Mouse (Mus musculus): ENCODE measurements around the gene Nccrp1. TPM values are rescaled to one million over a fixed set of nuclear protein-coding genes. Genes with fewer than 3 reads are reported as not detected.

Gene Nccrp1
- polyA plus RNA-seq (2012; rRNA removed), result not detected in 2 replicates

GRCm38 (mm10) chr7:28547154-28547553, at the start of gene Nccrp1:
Gene Nccrp1, minus strand, starts transcription at chr7:28547254.

GRCm38 (mm10) chr7:28540526-28540925, 6.5 kb downstream of the Nccrp1 start, which contains the start of gene Sycn:
Gene Sycn, plus strand, starts transcription at chr7:28540885.

GRCm38 (mm10) chr7:28522536-28522935, 24.5 kb downstream of the Nccrp1 start, which contains the start of gene Ifnl3:
Gene Ifnl3, plus strand, starts transcription at chr7:28522836.

GRCm38 (mm10) chr7:28510405-28510974, 36.6 kb downstream of the Nccrp1 start, which contains the start of gene Ifnl2:
Gene Ifnl2, minus strand, starts transcription at chr7:28510455.

Other genes with a start within 250 kb of the Nccrp1 start
- 0.02 and 0.06 TPM in 2 replicates for gene Dll3, start 245.0 kb downstream of the Nccrp1 start, polyA plus RNA-seq (2012; rRNA removed)
- gene Timm50, start 235.2 kb downstream of the Nccrp1 start, polyA plus RNA-seq (2012; rRNA removed), result 44.7 and 49.9 TPM in 2 replicates
- 28.8 and 30.6 TPM in 2 replicates for gene Supt5, start 208.5 kb downstream of the Nccrp1 start, polyA plus RNA-seq (2012; rRNA removed)
- gene Rps16, start 196.6 kb downstream of the Nccrp1 start, polyA plus RNA-seq (2012; rRNA removed), result 1,090 and 1,213 TPM in 2 replicates
- gene Plekhg2, start 174.7 kb downstream of the Nccrp1 start, polyA plus RNA-seq (2012; rRNA removed), result 2.6 and 3.3 TPM in 2 replicates
- gene Zfp36, start 167.0 kb downstream of the Nccrp1 start, polyA plus RNA-seq (2012; rRNA removed), result 3.9 and 4.4 TPM in 2 replicates
- 18.2 and 20.2 TPM in 2 replicates for gene Med29, start 154.5 kb downstream of the Nccrp1 start, polyA plus RNA-seq (2012; rRNA removed)
- 42.3 and 55.3 TPM in 2 replicates for gene Paf1, start 154.3 kb downstream of the Nccrp1 start, polyA plus RNA-seq (2012; rRNA removed)
- gene Gmfg, start 109.8 kb downstream of the Nccrp1 start, polyA plus RNA-seq (2012; rRNA removed), result 23.6 and 26.2 TPM in 2 replicates
- 0.38 and 0.40 TPM in 2 replicates for gene Lrfn1, start 95.3 kb downstream of the Nccrp1 start, polyA plus RNA-seq (2012; rRNA removed)
- not detected in 2 replicates for gene Ifnl2, start 36.8 kb downstream of the Nccrp1 start, polyA plus RNA-seq (2012; rRNA removed)
- gene Ifnl3, start 24.4 kb downstream of the Nccrp1 start, polyA plus RNA-seq (2012; rRNA removed), result not detected in 2 replicates
- gene Sycn, start 6.4 kb downstream of the Nccrp1 start, polyA plus RNA-seq (2012; rRNA removed), result 0.09 and 0.10 TPM in 2 replicates
- gene Samd4b, start 50.9 kb upstream of the Nccrp1 start, polyA plus RNA-seq (2012; rRNA removed), result 9.2 and 12.0 TPM in 2 replicates
- gene Pak4, start 50.9 kb upstream of the Nccrp1 start, polyA plus RNA-seq (2012; rRNA removed), result 10.8 and 11.4 TPM in 2 replicates
- not detected in 2 replicates for gene Acp7, start 84.1 kb upstream of the Nccrp1 start, polyA plus RNA-seq (2012; rRNA removed)
- gene Fbxo27, start 145.6 kb upstream of the Nccrp1 start, polyA plus RNA-seq (2012; rRNA removed), result 0.18 and 0.31 TPM in 2 replicates
- gene Fbxo17, start 169.6 kb upstream of the Nccrp1 start, polyA plus RNA-seq (2012; rRNA removed), result 0.73 and 0.92 TPM in 2 replicates
- 45.3 and 47.4 TPM in 2 replicates for gene Mrps12, start 194.6 kb upstream of the Nccrp1 start, polyA plus RNA-seq (2012; rRNA removed)
- gene Sars2, start 194.7 kb upstream of the Nccrp1 start, polyA plus RNA-seq (2012; rRNA removed), result 10.1 and 11.5 TPM in 2 replicates
- gene Ccer2, start 208.9 kb upstream of the Nccrp1 start, polyA plus RNA-seq (2012; rRNA removed), result not detected in 2 replicates
- gene Sirt2, start 219.5 kb upstream of the Nccrp1 start, polyA plus RNA-seq (2012; rRNA removed), result 15.5 and 18.1 TPM in 2 replicates
- 15.0 and 16.6 TPM in 2 replicates for gene Nfkbib, start 220.3 kb upstream of the Nccrp1 start, polyA plus RNA-seq (2012; rRNA removed)
- gene Rinl, start 241.7 kb upstream of the Nccrp1 start, polyA plus RNA-seq (2012; rRNA removed), result 4.1 and 5.2 TPM in 2 replicates

Measured in liver, embryonic 14 days (tissue).